19 mouse cellular contexts compared by ENCODE assay signal in genomic region chr10:50981849-50982248, GRCm38 (mm10).
"Had no signal": no experiment of that assay in that cellular context is flagged by ENCODE, and none has a peak within 500 bp of the region (broad histone marks: within the 10 kb centered on the region; RNA-seq: fewer than 3 reads in every experiment).

No protein-coding gene starts in this region.

- H3K9me3 ChIP-seq: lung, embryonic 15.5 days; megakaryocyte, embryonic 14.5 days; midbrain, embryonic 13.5 days; midbrain, embryonic 15.5 days; neural tube, embryonic 12.5 days had no signal

- H3K27ac ChIP-seq: lung, embryonic 15.5 days; macrophage; midbrain, embryonic 13.5 days; midbrain, embryonic 15.5 days; neural tube, embryonic 12.5 days had no signal

- H3K4me3 ChIP-seq: lung, embryonic 15.5 days; megakaryocyte, embryonic 14.5 days; midbrain, embryonic 13.5 days; midbrain, embryonic 15.5 days; neural tube, embryonic 12.5 days had no signal

- H3K4me2 ChIP-seq: lung, embryonic 15.5 days; midbrain, embryonic 11.5 days; midbrain, embryonic 13.5 days; midbrain, embryonic 15.5 days; neural tube, embryonic 12.5 days had no signal

- H3K9ac ChIP-seq: lung, embryonic 15.5 days; midbrain, embryonic 13.5 days; midbrain, embryonic 15.5 days; neural tube, embryonic 12.5 days had no signal

- DNase-seq: lung, adult 2 months; lung, postnatal 14 days; lung, postnatal 36 days; retina, postnatal 1 day; right cerebral cortex, adult 18-20 months; right cerebral cortex, postnatal 25 days; right cerebral cortex, postnatal 4 days; spleen, adult 18-20 months; thymus, adult 18-20 months; thymus, postnatal 14 days; thymus, postnatal 36 days had no signal

- H3K36me3 ChIP-seq: lung, embryonic 15.5 days; midbrain, embryonic 13.5 days; midbrain, embryonic 15.5 days; neural tube, embryonic 12.5 days had no signal

- H3K4me1 ChIP-seq: lung, embryonic 15.5 days; megakaryocyte, embryonic 14.5 days; midbrain, embryonic 13.5 days; midbrain, embryonic 15.5 days; neural tube, embryonic 12.5 days had no signal

- H3K27me3 ChIP-seq: lung, embryonic 15.5 days; megakaryocyte, embryonic 14.5 days; midbrain, embryonic 13.5 days; midbrain, embryonic 15.5 days; neural tube, embryonic 12.5 days had no signal

- ATAC-seq: lung, postnatal 0 days; midbrain, embryonic 13.5 days; midbrain, embryonic 15.5 days had no signal
